Mouse (Mus musculus) adrenal gland, adult (tissue): ENCODE measurements at regions not wholly inside any gene's neighbourhood (a gene's known extent, or its start where the extent isn't known, plus 50 kb on each side); places are given as distances from the start of the nearest gene placed in this dataset.
A peak's percentile ranks its signal among the peaks of the same experiment; 100 is the strongest.

Experiments used
- DNase-seq, 2 experiments: peaks; one replicate each; pipeline ENCODE4 v3.0.0; 2022 to 2023; ENCODE audit warnings: low spot score in 1 of 2; ENCODE audit not compliant: inconsistent age in 2 of 2

DNA sequence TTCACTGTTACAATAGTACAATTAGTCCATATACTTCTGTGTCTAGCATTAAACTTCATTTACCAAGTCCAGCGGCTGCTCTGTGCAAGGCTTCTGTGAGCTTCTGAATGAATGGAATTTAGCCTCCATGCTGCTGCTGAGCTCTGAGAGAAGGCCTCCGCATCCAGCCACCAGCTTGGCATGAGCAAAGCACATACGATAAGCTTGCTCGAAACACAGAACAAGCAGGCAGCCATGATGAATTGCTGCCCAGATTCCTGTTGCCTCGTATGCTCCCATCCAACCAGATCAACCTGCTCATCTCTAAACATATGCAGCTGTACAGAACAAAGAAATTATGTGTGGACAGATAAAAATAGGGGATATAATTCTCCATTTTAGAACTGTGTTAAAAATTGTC lies 140.4 kb upstream of the Tll1 start:
- DNase-seq, result no peak

DNA sequence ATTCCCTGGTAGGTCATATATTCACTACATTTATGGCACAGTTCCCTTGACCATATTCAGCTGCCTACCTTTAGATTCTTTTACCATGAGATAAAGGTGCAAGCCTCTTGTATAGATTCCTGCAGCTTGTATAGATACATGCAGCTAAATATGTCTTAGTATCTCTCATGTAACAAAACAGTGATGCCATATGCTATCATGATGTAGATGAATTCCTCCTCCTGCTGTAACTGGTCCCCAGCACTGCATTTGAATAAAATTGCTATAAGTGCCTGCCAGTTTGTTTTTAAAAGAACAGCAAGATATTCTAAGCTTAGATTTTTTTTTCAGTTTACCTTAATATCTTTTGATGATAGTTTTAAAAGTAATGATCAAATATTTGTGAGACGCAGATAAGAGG lies 138.9 kb upstream of the Tll1 start:
- DNase-seq, result no peak

DNA sequence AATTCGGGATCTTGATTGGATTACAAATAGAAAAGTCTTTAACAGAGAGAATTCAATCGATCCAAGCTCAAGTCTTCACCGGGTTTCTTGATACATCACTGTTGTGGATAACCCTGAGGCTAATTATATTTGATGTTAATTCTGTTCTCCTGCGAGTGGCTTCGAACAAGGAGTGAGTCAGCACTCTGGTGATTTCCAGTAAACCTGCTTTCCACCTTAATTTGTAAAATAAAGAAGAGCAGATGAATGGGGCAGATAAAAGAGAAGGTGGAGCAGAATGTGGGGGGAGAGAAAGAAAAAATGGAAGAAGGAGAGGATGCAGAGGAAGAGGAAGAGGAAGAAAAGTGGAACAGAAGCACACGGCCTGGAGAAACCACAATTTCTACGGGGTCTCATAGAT lies 137.5 kb upstream of the Tll1 start:
- no peak for DNase-seq

DNA sequence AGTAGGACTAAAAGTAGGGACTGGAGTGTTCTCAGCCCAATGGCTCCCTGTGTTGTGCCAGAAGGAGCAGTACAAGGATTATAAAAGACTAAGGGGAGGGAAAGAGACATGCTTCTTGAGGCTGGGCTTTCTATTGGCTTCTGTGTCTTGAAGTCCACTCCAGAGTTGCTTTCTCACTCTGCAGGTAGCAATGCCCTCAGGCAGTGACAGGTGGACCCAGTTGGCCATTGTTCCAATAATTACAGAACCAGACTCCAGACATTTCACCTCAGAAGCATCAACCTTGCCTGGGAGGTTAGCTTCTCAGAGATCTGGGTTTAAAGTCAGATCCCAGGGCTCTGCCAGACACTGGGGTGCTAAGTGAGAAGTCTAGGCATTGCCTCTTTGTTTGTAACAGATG lies 136.3 kb upstream of the Tll1 start:
- DNase-seq, result no peak

DNA sequence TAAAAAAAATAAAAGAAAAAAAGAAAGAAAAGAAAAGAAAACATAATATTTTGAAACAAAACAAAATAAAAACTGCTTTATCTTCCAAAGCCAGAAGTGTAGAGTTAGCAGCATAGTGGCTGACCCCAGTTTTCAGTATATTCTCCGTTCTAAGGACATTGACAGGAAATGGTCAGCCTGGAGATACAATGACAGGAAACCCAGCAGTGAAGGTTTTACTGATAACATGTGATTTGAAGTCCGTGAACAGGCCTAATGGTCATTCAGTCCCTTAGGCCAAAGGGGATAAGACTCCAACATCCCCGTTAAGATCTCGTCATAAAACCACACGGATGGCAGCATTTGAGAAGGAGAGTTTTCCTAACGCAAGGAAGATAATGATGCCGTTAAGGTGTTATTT lies 131.3 kb upstream of the Tll1 start:
- DNase-seq, result peak in 1 of 2 experiments; percentile 35

DNA sequence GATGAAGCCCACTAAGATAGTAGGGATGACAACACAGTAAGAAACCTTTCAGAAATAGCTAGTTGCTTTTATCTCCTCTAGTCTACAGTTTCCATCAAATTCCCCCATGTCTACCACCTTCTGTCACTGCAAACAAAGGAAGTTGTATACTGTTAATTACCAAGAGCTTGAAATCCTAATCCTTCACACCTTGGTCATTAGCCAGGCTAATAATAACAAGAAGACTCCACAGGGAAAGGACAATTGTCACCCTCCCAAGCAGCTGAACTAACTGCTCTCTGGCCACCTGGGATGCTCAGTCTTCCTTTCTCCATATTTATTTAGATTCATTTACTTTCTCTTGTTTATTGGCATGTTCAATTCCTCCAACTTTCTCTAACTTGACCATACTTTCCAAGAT lies 130.5 kb upstream of the Tll1 start:
- DNase-seq, result no peak

DNA sequence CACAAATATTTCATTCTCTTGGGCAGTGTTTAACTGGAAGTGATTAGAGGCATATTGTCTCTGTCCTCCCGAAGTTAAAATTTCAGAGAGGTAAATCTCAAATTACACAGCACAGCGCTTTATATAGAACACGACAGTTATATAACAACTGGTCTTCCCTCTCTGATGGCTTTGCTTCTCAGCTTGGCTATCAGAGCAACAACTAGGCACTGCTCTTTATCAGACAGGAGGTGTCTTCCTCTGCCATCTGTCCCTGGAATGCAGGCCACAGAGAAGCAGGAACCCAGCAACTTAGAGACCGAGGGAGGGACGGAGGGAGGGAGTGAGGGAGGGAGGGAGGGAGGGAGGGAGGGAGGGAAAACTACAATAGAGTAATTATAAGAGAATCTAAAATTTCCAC lies 129.4 kb upstream of the Tll1 start:
- no peak for DNase-seq

DNA sequence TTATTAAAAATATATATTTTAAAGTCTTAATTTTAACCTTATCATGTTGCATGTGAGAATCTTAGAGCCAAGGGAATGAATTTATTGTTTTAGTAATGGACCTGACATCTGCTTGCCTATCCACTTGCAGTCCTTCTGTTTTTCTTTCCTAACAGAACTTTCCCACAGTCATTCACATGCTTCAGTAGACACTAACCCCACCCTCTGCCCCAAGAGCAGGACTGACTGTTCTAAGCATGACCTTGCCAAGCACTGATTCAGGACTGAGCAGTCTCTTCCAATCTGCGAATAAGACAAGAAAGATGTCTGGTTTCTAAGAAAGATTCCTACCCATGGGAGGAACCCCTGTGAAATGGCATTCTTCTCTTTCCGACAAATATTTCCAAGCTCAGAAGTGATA lies 117.9 kb upstream of the Tll1 start:
- peak in 1 of 2 experiments; percentile 33 for DNase-seq

DNA sequence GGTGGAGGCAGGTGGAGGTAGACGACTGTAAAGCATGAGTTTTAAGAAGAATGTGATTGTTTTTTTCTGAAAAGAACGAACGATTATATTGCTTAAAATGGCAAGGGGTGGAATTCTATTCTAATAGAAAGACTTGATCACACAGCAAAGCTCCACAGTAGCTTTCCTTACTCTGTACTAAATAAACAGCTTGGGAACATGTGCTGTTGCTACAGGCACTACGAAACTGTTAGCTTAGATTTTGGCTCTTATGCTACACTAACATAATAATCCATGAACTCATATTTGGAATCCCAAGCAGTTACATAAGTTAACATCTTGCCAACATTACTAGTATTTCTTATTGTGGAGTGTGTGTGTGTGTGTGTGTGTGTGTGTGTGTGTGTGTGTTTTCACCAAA lies 114.3 kb upstream of the Tll1 start:
- DNase-seq, result peak in 1 of 2 experiments; percentile 9

DNA sequence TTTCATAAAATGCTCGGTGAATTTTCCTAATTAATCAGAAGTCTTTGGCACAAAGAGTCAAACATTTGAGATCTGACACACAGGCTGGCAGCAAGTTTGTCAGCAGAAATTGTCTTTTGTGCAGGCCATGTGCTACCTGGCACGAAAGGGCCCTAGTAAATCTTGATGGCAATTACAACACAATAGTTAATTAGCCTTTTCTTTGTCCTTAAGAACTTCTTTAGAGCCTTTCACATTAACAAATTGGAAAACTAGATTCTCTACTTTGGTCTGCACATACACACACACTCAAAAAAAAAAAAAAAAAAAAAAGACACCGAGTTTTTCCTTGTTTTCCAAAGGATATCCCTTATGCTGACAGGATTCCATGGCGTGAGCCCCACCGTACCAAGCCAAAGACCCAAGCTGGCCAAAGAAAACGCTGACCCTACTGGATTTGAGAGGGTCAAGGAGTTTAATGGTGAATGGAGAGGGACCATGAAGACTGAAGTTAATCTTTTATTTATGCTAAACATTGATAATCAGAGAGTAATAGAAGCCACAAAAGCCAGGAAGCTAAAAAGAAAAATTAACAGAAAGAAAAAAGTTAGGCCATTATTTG lies 113.2 kb upstream of the Tll1 start:
- no peak for DNase-seq

DNA sequence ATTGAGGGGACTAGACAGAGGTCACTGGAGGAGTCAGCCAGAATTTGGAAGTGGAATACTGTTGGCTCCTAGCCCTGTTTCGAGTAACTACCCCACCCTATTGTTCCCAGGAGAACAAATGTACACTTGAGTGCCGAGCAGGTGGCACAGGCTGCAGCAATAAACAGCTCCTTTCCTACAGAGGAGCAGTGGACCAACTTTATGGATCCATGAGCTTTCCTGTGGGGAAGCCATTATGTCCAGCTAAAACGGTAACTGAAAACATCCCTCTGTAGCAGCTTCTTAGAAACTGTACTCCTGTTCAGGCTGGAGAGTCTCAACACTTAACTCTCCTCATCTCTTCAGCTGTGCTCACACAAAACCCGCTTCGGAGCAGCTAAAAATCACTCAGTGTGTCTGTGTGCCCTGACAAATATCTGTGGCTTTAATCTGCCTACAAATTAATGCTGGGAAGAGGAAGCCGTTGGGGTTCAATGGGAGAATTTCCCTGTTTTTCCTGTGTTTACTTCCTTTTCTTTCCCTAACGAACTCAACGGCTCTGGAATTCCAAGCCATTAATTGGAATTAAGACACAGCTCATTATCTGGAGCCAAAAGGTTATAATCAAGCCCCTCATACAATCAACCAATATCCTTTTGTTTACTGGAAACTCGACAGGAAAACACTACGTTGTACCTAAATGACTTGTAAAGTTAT lies 112.6 kb upstream of the Tll1 start:
- DNase-seq, result peak; percentile 7 to 37

DNA sequence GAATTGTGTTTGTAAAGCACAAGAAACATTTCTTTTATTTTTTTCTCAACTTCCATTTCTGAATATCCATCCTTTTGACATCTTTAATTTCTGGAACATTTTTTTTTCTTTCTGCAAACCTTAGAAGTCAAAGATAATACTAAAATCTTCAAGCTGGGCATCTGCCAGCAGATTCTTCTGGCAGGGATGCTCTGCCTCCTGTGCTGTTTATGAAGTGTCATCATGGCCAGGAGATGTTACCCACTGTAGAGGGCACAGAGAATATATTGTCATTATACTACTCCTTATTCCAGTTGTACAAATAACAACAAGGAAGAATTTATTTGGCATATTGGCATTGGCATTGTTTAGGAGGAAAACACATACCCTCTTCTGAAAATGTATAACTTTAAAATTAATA lies 111.7 kb upstream of the Tll1 start:
- peak in 1 of 2 experiments; percentile 12 for DNase-seq

DNA sequence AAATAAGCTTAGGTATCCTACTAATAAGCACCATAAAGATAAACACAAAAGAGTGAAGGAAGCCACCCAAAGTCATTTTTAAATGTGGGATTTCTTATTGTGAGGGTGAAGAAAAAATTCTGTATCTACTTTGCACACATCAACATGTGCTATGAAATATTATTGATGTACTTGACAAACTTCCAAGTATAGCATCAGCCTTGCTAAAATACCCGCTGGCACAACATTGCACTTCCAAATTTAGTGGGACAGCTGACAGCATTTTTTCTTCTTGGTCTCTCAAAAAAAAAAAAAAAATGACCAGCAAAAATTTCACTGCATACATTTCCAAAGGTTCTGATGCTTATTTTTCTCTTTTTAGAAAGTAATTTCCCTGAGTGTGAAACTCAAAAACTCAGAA lies 101.9 kb upstream of the Tll1 start:
- DNase-seq, result no peak

DNA sequence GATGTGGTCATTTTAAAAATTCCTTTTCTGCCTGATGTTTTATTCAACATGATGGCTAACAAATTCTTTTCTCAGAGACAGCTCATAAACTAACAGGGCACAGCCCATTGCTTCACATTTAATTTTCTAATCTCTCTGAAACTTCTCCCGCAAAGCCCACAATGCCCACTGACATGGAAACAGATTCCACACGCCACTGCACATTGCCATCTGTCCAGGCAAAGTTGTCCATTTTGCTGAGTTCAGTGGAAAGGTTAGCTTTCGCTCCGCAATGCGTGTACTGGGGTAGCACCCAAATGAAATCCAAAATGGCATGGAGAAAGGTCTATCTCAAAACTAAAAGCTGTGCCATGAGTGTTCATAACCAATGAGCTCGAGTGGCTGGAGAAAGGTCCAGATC lies 76.7 kb upstream of the Tll1 start:
- DNase-seq, result no peak

DNA sequence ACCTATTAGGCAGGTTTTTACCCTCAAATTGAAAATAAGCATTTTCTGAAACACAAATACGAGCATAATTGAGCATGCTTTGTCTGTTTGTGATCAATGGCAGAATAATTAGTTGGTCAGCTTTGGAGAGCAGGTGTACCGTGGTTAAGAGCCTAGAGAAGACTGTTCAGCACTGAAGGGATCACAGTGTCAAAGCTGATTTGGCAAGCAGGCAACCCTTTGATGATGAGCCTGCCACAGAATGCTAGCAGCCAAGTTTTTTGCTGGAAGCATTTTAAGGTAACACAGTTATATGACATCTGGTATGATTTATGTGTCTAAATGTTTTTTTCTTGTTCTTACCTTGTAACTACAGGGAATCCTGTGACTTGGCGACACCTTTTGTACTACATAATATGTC lies 75.5 kb upstream of the Tll1 start:
- no peak for DNase-seq

DNA sequence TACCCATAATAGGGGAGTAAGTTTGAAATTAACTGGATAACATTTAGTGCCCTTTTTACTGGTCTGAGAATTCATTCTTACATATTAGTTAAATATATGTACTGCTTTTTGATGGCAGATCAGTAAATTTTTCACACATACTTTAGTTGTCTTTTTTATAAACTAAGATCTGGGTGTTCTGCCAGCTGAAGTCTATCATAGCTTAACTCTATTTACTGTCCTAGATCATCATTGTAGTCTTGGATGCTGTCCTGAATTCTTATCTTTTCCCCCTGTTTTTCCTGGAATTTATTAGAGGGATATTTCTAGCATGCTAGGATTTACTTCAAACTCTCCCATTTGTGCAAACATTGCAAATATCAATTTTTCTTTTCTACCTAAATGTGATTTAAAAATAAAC lies 74.3 kb upstream of the Tll1 start:
- DNase-seq, result no peak

DNA sequence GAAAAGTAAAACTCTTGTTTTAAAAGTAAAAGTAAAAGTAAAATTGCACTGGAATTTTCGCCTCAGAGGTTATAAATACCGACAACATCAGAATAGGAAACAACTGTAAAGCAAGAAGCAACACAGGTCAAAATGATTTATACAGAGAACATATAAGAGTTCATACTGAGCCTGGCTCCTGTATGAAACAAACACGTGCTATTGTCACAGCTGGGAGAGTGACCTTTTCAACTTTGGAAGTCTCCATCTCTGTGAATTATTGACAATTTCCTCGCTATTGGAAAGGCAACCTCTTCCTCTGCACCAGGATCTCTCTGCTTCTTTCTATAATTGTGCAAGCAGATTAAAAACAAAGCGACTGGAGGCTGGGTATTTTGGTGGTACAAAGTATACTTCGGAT lies 70.0 kb upstream of the Tll1 start:
- DNase-seq, result peak; percentile 4 to 39

DNA sequence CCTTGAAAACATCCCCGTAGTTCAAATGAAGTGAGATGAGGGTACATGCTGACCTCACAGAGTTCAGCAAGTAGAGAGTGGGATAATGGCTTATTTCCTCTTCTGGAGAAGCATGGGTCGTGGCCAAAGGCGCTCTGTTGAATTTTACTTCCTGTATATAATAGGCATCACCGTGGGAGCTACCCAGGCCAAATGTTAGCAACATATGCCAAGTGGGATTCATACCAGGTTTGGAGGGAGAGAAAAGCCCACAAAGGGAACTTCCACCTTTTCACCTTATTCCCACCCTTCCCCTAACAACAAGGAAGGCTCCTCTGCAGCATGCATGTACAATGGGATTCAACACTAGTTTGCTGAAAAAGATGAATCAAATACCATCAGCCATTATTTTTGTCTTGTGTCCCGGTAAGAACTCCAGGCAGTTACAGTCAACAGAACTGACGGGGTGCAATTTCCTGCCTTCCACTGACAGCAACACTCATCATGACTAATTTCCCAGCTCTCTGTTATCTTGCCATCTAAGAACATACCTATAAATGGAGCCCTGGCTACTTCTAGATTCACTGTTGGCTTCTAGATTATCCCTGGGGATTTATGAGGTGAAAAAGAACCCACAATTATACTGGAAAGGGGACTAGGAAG lies 59.4 kb upstream of the Tll1 start:
- peak; percentile 5 to 30 for DNase-seq
